In the genomic region with DNA sequence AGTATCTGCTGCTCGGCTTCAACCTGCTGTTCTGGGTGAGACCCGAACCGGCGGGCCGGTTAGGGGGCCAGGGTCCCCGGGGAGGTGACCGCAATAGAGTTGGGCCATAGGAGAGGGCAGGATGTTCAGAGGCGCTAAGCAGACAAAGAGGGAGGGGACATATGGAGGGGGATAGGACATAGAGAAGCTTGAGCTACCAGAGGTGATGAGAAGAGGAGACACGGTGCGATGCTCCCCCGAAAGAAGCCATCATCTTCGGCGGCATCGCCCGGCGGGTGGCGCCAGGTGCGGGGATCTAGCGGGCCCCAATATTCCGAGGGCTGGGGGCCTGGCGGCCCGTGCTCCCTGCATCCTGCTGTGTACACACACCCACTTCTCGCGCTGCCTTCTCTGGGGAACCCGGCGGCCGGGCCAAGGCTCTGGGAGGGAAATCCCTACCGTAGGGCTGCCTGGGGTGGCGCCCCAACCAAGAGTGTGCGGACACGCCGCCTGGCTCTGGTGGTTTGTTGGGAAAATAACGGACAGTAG, we compare ENCODE assay signal across 9 mouse cellular contexts. TPM values are rescaled to one million over a fixed set of nuclear protein-coding genes. Genes with fewer than 3 reads are reported as not detected.
DNase-seq lines count a peak whose midpoint lies in the region; ATAC-seq and TF ChIP-seq lines count a peak whose summit lies in the region.
"Had no signal": no experiment of that assay in that cellular context is flagged by ENCODE, and none has a peak within 500 bp of the region (broad histone marks: within the 10 kb centered on the region; RNA-seq: fewer than 3 reads in every experiment).

No protein-coding gene starts in this region.

- TF ChIP-seq CTCF in heart, adult 2 months (IDR thresholded peaks at IDR 0.05), result peak; percentile 29; the same call in 1 of the 2 replicates
- TF ChIP-seq CTCF in E14TG2a.4 (conservative IDR thresholded peaks at IDR 0.05; ENCODE audit: low read length), result no peak
- TF ChIP-seq CTCF in midbrain, postnatal 0 days (IDR thresholded peaks at IDR 0.05), result peak; percentile 50

- H3K9me3 ChIP-seq in E14TG2a.4 (ENCODE audit: low read length), result no peaks in the 10 kb centered on the region
- no peaks in the 10 kb centered on the region for H3K9me3 ChIP-seq in heart, embryonic 16.5 days (replicated peaks; ENCODE audit: control insufficient read depth, low read length)
- no peaks in the 10 kb centered on the region for H3K9me3 ChIP-seq in liver, embryonic 11.5 days (ENCODE audit: control insufficient read depth, low read length)
- no peaks in the 10 kb centered on the region for H3K9me3 ChIP-seq in midbrain, postnatal 0 days (ENCODE audit: low read length)

- WGBS in heart, adult 2 months, result 3% methylated on average over 33 of the region's 33 CpGs
- WGBS in heart, embryonic 16.5 days, result 1% methylated on average over 33 of the region's 33 CpGs
- 1% methylated on average over 33 of the region's 33 CpGs for WGBS in liver, embryonic 11.5 days
- under 1% methylated on average over 32 of the region's 33 CpGs for WGBS in midbrain, postnatal 0 days

- ATAC-seq in heart, embryonic 16.5 days (replicated peaks; ENCODE audit: extremely low read depth, insufficient read depth, low FRiP score), result peak; percentile 52
- peak; percentile 59 for ATAC-seq in liver, embryonic 11.5 days (replicated peaks; ENCODE audit: low FRiP score)
- peak; percentile 81 for ATAC-seq in midbrain, postnatal 0 days (ENCODE audit: low FRiP score)

- H3K27me3 ChIP-seq in heart, adult 2 months (ENCODE audit: control insufficient read depth, insufficient read depth, low read length), result no peaks in the 10 kb centered on the region
- peaks cover 62% of the 10 kb centered on the region for H3K27me3 ChIP-seq in E14TG2a.4 (ENCODE audit: insufficient read depth, low read length)
- H3K27me3 ChIP-seq in heart, embryonic 16.5 days (ENCODE audit: control insufficient read depth, insufficient read depth, low read length), result no peaks in the 10 kb centered on the region
- H3K27me3 ChIP-seq in liver, embryonic 11.5 days (replicated peaks; ENCODE audit: control insufficient read depth, insufficient read depth, low read length), result peaks cover 5% of the 10 kb centered on the region; the same call in 1 of the 2 replicates
- H3K27me3 ChIP-seq in midbrain, postnatal 0 days (ENCODE audit: insufficient read depth, low read length), result no peaks in the 10 kb centered on the region

- peak overlapping the region; percentile 77 for H3K27ac ChIP-seq in heart, adult 2 months
- peak overlapping the region; percentile 81 for H3K27ac ChIP-seq in heart, embryonic 16.5 days (ENCODE audit: low read length)
- no peak overlapping the region for H3K27ac ChIP-seq in liver, embryonic 11.5 days (ENCODE audit: low read depth, low read length)
- H3K27ac ChIP-seq in midbrain, postnatal 0 days (ENCODE audit: low read depth, low read length), result peak overlapping the region; percentile 75

- peak overlapping the region; percentile 79 for H3K9ac ChIP-seq in heart, adult 2 months (ENCODE audit: low read depth, low read length)
- peak overlapping the region; percentile 82 for H3K9ac ChIP-seq in heart, embryonic 16.5 days (ENCODE audit: low read length)
- H3K9ac ChIP-seq in liver, embryonic 11.5 days (ENCODE audit: low read depth, low read length), result peak overlapping the region; percentile 60
- peak overlapping the region; percentile 89 for H3K9ac ChIP-seq in midbrain, postnatal 0 days (replicated peaks; ENCODE audit: low read length, poor library complexity, severe bottlenecking)

- H3K4me3 ChIP-seq in heart, adult 2 months, result peak overlapping the region; percentile 72
- H3K4me3 ChIP-seq in E14TG2a.4 (replicated peaks; ENCODE audit: low read length), result peak overlapping the region; percentile 86
- peak overlapping the region; percentile 67 for H3K4me3 ChIP-seq in heart, embryonic 16.5 days (ENCODE audit: low read length)
- H3K4me3 ChIP-seq in liver, embryonic 11.5 days (ENCODE audit: low read depth, low read length), result peak overlapping the region; percentile 67
- peak overlapping the region; percentile 55 for H3K4me3 ChIP-seq in midbrain, postnatal 0 days (ENCODE audit: low read depth, low read length)

- no peak for TF ChIP-seq POLR2A in heart, adult 2 months (IDR thresholded peaks at IDR 0.05; ENCODE audit: insufficient read depth, low read depth, low read length)

- intact Hi-C loops in heart, adult 2 months (cut with DNase I), result loop anchor here (10.0 kb wide), 1 partner anchor 260 kb away; a partner anchor contains a TSS
- intact Hi-C loops in heart, postnatal 25 days (cut with DNase I), result no loop called here

- H3K36me3 ChIP-seq in heart, adult 2 months (ENCODE audit: control insufficient read depth, insufficient read depth, low read length), result peaks cover 2% of the 10 kb centered on the region; the same call in 1 of the 2 replicates
- H3K36me3 ChIP-seq in E14TG2a.4 (ENCODE audit: insufficient read depth, low read length), result no peaks in the 10 kb centered on the region
- H3K36me3 ChIP-seq in heart, embryonic 16.5 days (ENCODE audit: control insufficient read depth, insufficient read depth), result no peaks in the 10 kb centered on the region
- no peaks in the 10 kb centered on the region for H3K36me3 ChIP-seq in liver, embryonic 11.5 days (ENCODE audit: control insufficient read depth, insufficient read depth, low read length)
- no peaks in the 10 kb centered on the region for H3K36me3 ChIP-seq in midbrain, postnatal 0 days (ENCODE audit: insufficient read depth, low read length)

- peak; percentile 61 to 67 for DNase-seq in heart, adult 2 months
- no peak for DNase-seq in heart, postnatal 25 days (ENCODE audit: low spot score)
- DNase-seq in embryo, embryonic 10.5 days (ENCODE audit: low spot score), result peak; percentile 67
- DNase-seq in liver, embryonic 11.5 days (ENCODE audit: low spot score), result no peak
- peak; percentile 55 for DNase-seq in midbrain, postnatal 0 days (ENCODE audit: low spot score)
- peak; percentile 65 for DNase-seq in thymus, postnatal 25 days

- no peaks in the 10 kb centered on the region for H3K79me2 ChIP-seq in heart, adult 2 months (replicated peaks; ENCODE audit: control insufficient read depth, insufficient read depth, low read length)

- TF ChIP-seq EP300 in heart, adult 2 months (IDR thresholded peaks at IDR 0.05; ENCODE audit: insufficient read depth, low read depth, low read length), result no peak

- peaks cover 23% of the 10 kb centered on the region for H3K4me1 ChIP-seq in heart, adult 2 months (ENCODE audit: control insufficient read depth, insufficient read depth, low read length)
- H3K4me1 ChIP-seq in E14TG2a.4 (replicated peaks; ENCODE audit: low read depth, low read length), result peaks cover 15% of the 10 kb centered on the region
- H3K4me1 ChIP-seq in heart, embryonic 16.5 days (ENCODE audit: control insufficient read depth, insufficient read depth, low read length), result peaks cover 36% of the 10 kb centered on the region
- no peaks in the 10 kb centered on the region; the same call in 1 of the 2 replicates for H3K4me1 ChIP-seq in liver, embryonic 11.5 days (replicated peaks; ENCODE audit: control insufficient read depth, insufficient read depth, low read length)
- peaks cover 6% of the 10 kb centered on the region for H3K4me1 ChIP-seq in midbrain, postnatal 0 days (ENCODE audit: insufficient read depth, low read length)

- H3K4me2 ChIP-seq in heart, embryonic 16.5 days (ENCODE audit: low read depth, low read length), result peak overlapping the region; percentile 62
- H3K4me2 ChIP-seq in liver, embryonic 11.5 days, result peak overlapping the region; percentile 94
- H3K4me2 ChIP-seq in midbrain, postnatal 0 days (ENCODE audit: low read depth, low read length, poor library complexity, severe bottlenecking), result peak overlapping the region; percentile 89

RNA-seq across cellular contexts. Expression of a gene that starts 0.8 kb away (rescaled TPM):
- total RNA-seq in heart, adult 2 months (2021), result 1 to 10 TPM; 8.4 to 9.4 TPM
- polyA plus RNA-seq in heart, adult 2 months (2012; rRNA removed), result 4.2 and 9.8 TPM in 2 replicates
- 10 to 100 TPM; 12.7 to 15.0 TPM for total RNA-seq in heart, postnatal 25 days (2021)
- 27.8 and 27.9 TPM in 2 replicates for polyA plus RNA-seq in heart, embryonic 16.5 days (2015; fragmentation: Nextera tagmentation; extraction: Ambion mirVana)
- polyA plus RNA-seq in liver, embryonic 11.5 days (2014; fragmentation: Nextera tagmentation; extraction: Ambion mirVana), result 4.2 and 5.3 TPM in 2 replicates
- total RNA-seq in midbrain, postnatal 0 days (2014; rRNA removed), result 25.9 and 26.1 TPM in 2 replicates
- 13.4 and 15.5 TPM in 2 replicates for polyA plus RNA-seq in midbrain, postnatal 0 days (2015; fragmentation: Nextera tagmentation; extraction: Ambion mirVana)

RNA-seq across cellular contexts. Expression of a gene that starts 47.4 kb away (rescaled TPM):
- total RNA-seq in heart, adult 2 months (2021), result not detected
- not detected in 2 replicates for polyA plus RNA-seq in heart, adult 2 months (2012; rRNA removed)
- total RNA-seq in heart, postnatal 25 days (2021), result not detected
- 0.11 TPM in 1 of 2 replicates, not detected in the other for polyA plus RNA-seq in heart, embryonic 16.5 days (2015; fragmentation: Nextera tagmentation; extraction: Ambion mirVana)
- 0.11 TPM in 1 of 2 replicates, not detected in the other for polyA plus RNA-seq in liver, embryonic 11.5 days (2014; fragmentation: Nextera tagmentation; extraction: Ambion mirVana)
- total RNA-seq in midbrain, postnatal 0 days (2014; rRNA removed), result not detected in 2 replicates
- 0.27 and 0.42 TPM in 2 replicates for polyA plus RNA-seq in midbrain, postnatal 0 days (2015; fragmentation: Nextera tagmentation; extraction: Ambion mirVana)
- total RNA-seq: left cerebral cortex, postnatal 14 days had no signal

Comparison
In these comparisons a context has a peak if more than half of its experiments do, and no peak if none do; other contexts are left out.
1. DNase-seq: peak in heart, adult 2 months (2 of 2), embryo, embryonic 10.5 days (single experiment), midbrain, postnatal 0 days (single experiment) and thymus, postnatal 25 days (single experiment); none in heart, postnatal 25 days (single experiment) and liver, embryonic 11.5 days (single experiment).
2. Peak in every context shown above with its lines, with median percentiles within 50 percentile points of each other: H3K4me3 ChIP-seq, H3K9ac ChIP-seq, ATAC-seq and H3K4me2 ChIP-seq.